11 mouse cellular contexts compared by ENCODE assay signal in genomic region chr4:137929341-137930016, GRCm38 (mm10).
DNase-seq lines count a peak whose midpoint lies in the region; ATAC-seq and TF ChIP-seq lines count a peak whose summit lies in the region.
"Had no signal": no experiment of that assay in that cellular context is flagged by ENCODE, and none has a peak within 500 bp of the region (broad histone marks: within the 10 kb centered on the region; RNA-seq: fewer than 3 reads in every experiment).

No protein-coding gene starts in this region.

- peaks cover 59% of the 10 kb centered on the region for H3K27me3 ChIP-seq in forebrain, embryonic 10.5 days (ENCODE audit: poor library complexity, severe bottlenecking)
- H3K27me3 ChIP-seq in forebrain, embryonic 13.5 days: peaks cover 46% of the 10 kb centered on the region
- no peaks in the 10 kb centered on the region for H3K27me3 ChIP-seq in intestine, postnatal 0 days (replicated peaks; ENCODE audit: control insufficient read depth, insufficient read depth, low read length)
- H3K27me3 ChIP-seq in limb, embryonic 15.5 days: no peaks in the 10 kb centered on the region
- H3K27me3 ChIP-seq: neural tube, embryonic 15.5 days had no signal

- H3K27ac ChIP-seq in forebrain, embryonic 10.5 days: peak overlapping the region; percentile 64
- H3K27ac ChIP-seq in forebrain, embryonic 13.5 days: no peak overlapping the region
- H3K27ac ChIP-seq in intestine, postnatal 0 days (ENCODE audit: low read depth, low read length): peak overlapping the region; percentile 70
- H3K27ac ChIP-seq in limb, embryonic 15.5 days: peak overlapping the region; percentile 85
- H3K27ac ChIP-seq: macrophage; neural tube, embryonic 15.5 days had no signal

- peaks cover 56% of the 10 kb centered on the region for H3K4me1 ChIP-seq in forebrain, embryonic 10.5 days
- H3K4me1 ChIP-seq in forebrain, embryonic 13.5 days: peaks cover 54% of the 10 kb centered on the region
- peaks cover 17% of the 10 kb centered on the region for H3K4me1 ChIP-seq in intestine, postnatal 0 days (replicated peaks; ENCODE audit: control insufficient read depth, insufficient read depth, low read length)
- peaks cover 50% of the 10 kb centered on the region for H3K4me1 ChIP-seq in limb, embryonic 15.5 days

- TF ChIP-seq CTCF in intestine, postnatal 0 days (IDR thresholded peaks at IDR 0.05; ENCODE audit: low read depth): no peak

- ATAC-seq in forebrain, embryonic 13.5 days: no peak
- ATAC-seq in intestine, postnatal 0 days: peak; percentile 10; the same call in 1 of the 2 replicates
- no peak for ATAC-seq in limb, embryonic 15.5 days (ENCODE audit: insufficient number of reproducible peaks, low FRiP score, low TSS enrichment, low read depth)
- ATAC-seq in erythroid progenitor cell, adult 5-6 weeks (replicated peaks; ENCODE audit: low FRiP score, poor library complexity, severe bottlenecking): no peak
- no peak for ATAC-seq in cerebellum, adult (ENCODE audit: insufficient number of reproducible peaks, low FRiP score, low TSS enrichment)

- 0 out of 2 replicates have a peak, but pooled peaks cover 4% of the 10 kb centered on the region for H3K9me3 ChIP-seq in forebrain, embryonic 10.5 days
- no peaks in the 10 kb centered on the region; the same call in 1 of the 2 replicates for H3K9me3 ChIP-seq in forebrain, embryonic 13.5 days (replicated peaks)
- H3K9me3 ChIP-seq in intestine, postnatal 0 days (ENCODE audit: control insufficient read depth): no peaks in the 10 kb centered on the region
- no peaks in the 10 kb centered on the region for H3K9me3 ChIP-seq in limb, embryonic 15.5 days
- H3K9me3 ChIP-seq: neural tube, embryonic 15.5 days had no signal

- peaks cover 42% of the 10 kb centered on the region for H3K36me3 ChIP-seq in forebrain, embryonic 10.5 days (replicated peaks)
- no peaks in the 10 kb centered on the region for H3K36me3 ChIP-seq in forebrain, embryonic 13.5 days (ENCODE audit: poor library complexity, severe bottlenecking)
- H3K36me3 ChIP-seq in intestine, postnatal 0 days (ENCODE audit: control insufficient read depth, insufficient read depth): peaks cover 50% of the 10 kb centered on the region
- peaks cover 21% of the 10 kb centered on the region for H3K36me3 ChIP-seq in limb, embryonic 15.5 days

- H3K9ac ChIP-seq in forebrain, embryonic 13.5 days: no peak overlapping the region
- no peak overlapping the region for H3K9ac ChIP-seq in intestine, postnatal 0 days (ENCODE audit: low read depth, low read length)
- no peak overlapping the region for H3K9ac ChIP-seq in limb, embryonic 15.5 days
- H3K9ac ChIP-seq: neural tube, embryonic 15.5 days had no signal

- 79% methylated on average over 15 of the region's 15 CpGs for WGBS in forebrain, embryonic 10.5 days
- WGBS in forebrain, embryonic 13.5 days: 81% methylated on average over 15 of the region's 15 CpGs
- WGBS in intestine, postnatal 0 days: 53% methylated on average over 15 of the region's 15 CpGs
- 60% methylated on average over 15 of the region's 15 CpGs for WGBS in limb, embryonic 15.5 days

- no peak overlapping the region for H3K4me2 ChIP-seq in forebrain, embryonic 13.5 days
- no peak overlapping the region for H3K4me2 ChIP-seq in intestine, postnatal 0 days (replicated peaks; ENCODE audit: low read depth)
- no peak overlapping the region for H3K4me2 ChIP-seq in limb, embryonic 15.5 days
- H3K4me2 ChIP-seq: neural tube, embryonic 15.5 days had no signal

- no peak overlapping the region for H3K4me3 ChIP-seq in forebrain, embryonic 10.5 days
- no peak overlapping the region for H3K4me3 ChIP-seq in forebrain, embryonic 13.5 days
- H3K4me3 ChIP-seq in intestine, postnatal 0 days (ENCODE audit: low read depth, low read length): no peak overlapping the region
- H3K4me3 ChIP-seq in limb, embryonic 15.5 days: no peak overlapping the region
- H3K4me3 ChIP-seq: neural tube, embryonic 15.5 days had no signal

- DNase-seq in forebrain, embryonic 10.5 days (ENCODE audit: extremely low spot score, low spot score): no peak
- DNase-seq in NIH3T3 (ENCODE audit: low read depth): peak; percentile 24
- DNase-seq in cerebellum, postnatal 4 days (ENCODE audit: low spot score in 2 of 2): no peak
- DNase-seq: thymus, adult 18-20 months had no signal
